Mouse (Mus musculus) kidney, postnatal 36 days (tissue): ENCODE measurements around the gene Itga3.
"Not testable (repeated sequence)": the region's sequence is repeated elsewhere in the genome, so short reads cannot be mapped to it uniquely, and the experiment has no call there.

ENCODE experiments used
- DNase-seq, 2 experiments: peaks; one replicate each; pipeline ENCODE4 v3.0.0; 2021 to 2022; ENCODE audit warnings: mixed read lengths in 2 of 2

Gene Itga3

GRCm38 (mm10) chr11:95027850-95028470, 48.6 kb downstream of the Itga3 start:
- DNase-seq = no peak

- no peak for DNase-seq
Measured at GRCm38 (mm10) chr11:95026849-95027248, 49.8 kb downstream of the Itga3 start.

GRCm38 (mm10) chr11:95026090-95026542, 50.5 kb downstream of the Itga3 start:
- DNase-seq = peak in 1 of 2 experiments; percentile 44

GRCm38 (mm10) chr11:95025227-95026012, 51.2 kb downstream of the Itga3 start:
- peak in 1 of 2 experiments; percentile 47 for DNase-seq

- DNase-seq = peak; percentile 74 to 76
Measured at GRCm38 (mm10) chr11:95024439-95025184, 52.0 kb downstream of the Itga3 start.

GRCm38 (mm10) chr11:95023481-95023880, 53.1 kb downstream of the Itga3 start:
- no peak for DNase-seq

- no peak for DNase-seq
Measured at GRCm38 (mm10) chr11:95022237-95022992, 54.2 kb downstream of the Itga3 start.

- DNase-seq = no peak
Measured at GRCm38 (mm10) chr11:95015484-95015883, 61.1 kb downstream of the Itga3 start.

GRCm38 (mm10) chr11:95012487-95012886, 64.1 kb downstream of the Itga3 start:
- DNase-seq = no peak

- DNase-seq = no peak
Measured at GRCm38 (mm10) chr11:95012075-95012474, 64.5 kb downstream of the Itga3 start.

GRCm38 (mm10) chr11:95011416-95011815, 65.2 kb downstream of the Itga3 start:
- no peak for DNase-seq

GRCm38 (mm10) chr11:95010841-95011403, 65.7 kb downstream of the Itga3 start:
- not testable (repeated sequence) for DNase-seq

GRCm38 (mm10) chr11:95010141-95010739, 66.4 kb downstream of the Itga3 start:
- no peak for DNase-seq

GRCm38 (mm10) chr11:95009629-95010014, 67.0 kb downstream of the Itga3 start, which contains the start of gene Samd14:
Gene Samd14 (plus strand): TSS chr11:95009879.
- peak; percentile 34 to 73 for DNase-seq

- no peak for DNase-seq
Measured at GRCm38 (mm10) chr11:95008661-95009628, 67.7 kb downstream of the Itga3 start.

GRCm38 (mm10) chr11:95007418-95007817, 69.2 kb downstream of the Itga3 start:
- no peak for DNase-seq

GRCm38 (mm10) chr11:95006525-95007219, 69.9 kb downstream of the Itga3 start:
- DNase-seq = peak; percentile 83 to 92

GRCm38 (mm10) chr11:95006038-95006437, 70.6 kb downstream of the Itga3 start:
- no peak for DNase-seq

GRCm38 (mm10) chr11:95004937-95005198, 71.7 kb downstream of the Itga3 start:
- no peak for DNase-seq
